Mouse (Mus musculus) neural tube, embryonic 13.5 days (tissue): ENCODE measurements around the gene Hnrnpk. TPM values are rescaled to one million over a fixed set of nuclear protein-coding genes. Genes with fewer than 3 reads are reported as not detected.

Experiments
- ATAC-seq: fragments of 200-750 bp; cut with Nextera tagmentation; 2 replicates; pipeline ENCODE4 v1.8.0; 2017; ENCODE audit warnings: low read depth, mild to moderate bottlenecking, moderate TSS enrichment, moderate library complexity
- H3K27ac ChIP-seq: fragments of 300-500 bp; sonication (generic); replicated peaks from 2 replicates; pipeline ENCODE4 v1.5.1; 2015; ENCODE audit warnings: moderate library complexity, mild to moderate bottlenecking, inconsistent platforms
- H3K27me3 ChIP-seq: fragments of 300-500 bp; sonication (generic); 2 replicates; pipeline ENCODE4 v1.6.1; 2015; ENCODE audit warnings: mild to moderate bottlenecking, inconsistent platforms
- H3K36me3 ChIP-seq: fragments of 300-500 bp; sonication (generic); 2 replicates; pipeline ENCODE4 v1.6.1; 2015; ENCODE audit warnings: mild to moderate bottlenecking, inconsistent platforms
- H3K4me1 ChIP-seq: fragments of 300-500 bp; sonication (generic); replicated peaks from 2 replicates; pipeline ENCODE4 v1.6.1; 2015; ENCODE audit warnings: inconsistent platforms
- H3K4me2 ChIP-seq: fragments of 300-500 bp; sonication (generic); 2 replicates; pipeline ENCODE4 v1.6.1; 2015; ENCODE audit warnings: inconsistent platforms, mild to moderate bottlenecking, moderate library complexity
- H3K4me3 ChIP-seq: fragments of 300-500 bp; sonication (generic); 2 replicates; pipeline ENCODE4 v1.5.1; 2015; ENCODE audit warnings: mild to moderate bottlenecking, inconsistent platforms
- H3K9ac ChIP-seq: fragments of 300-500 bp; sonication (generic); 2 replicates; pipeline ENCODE4 v1.6.1; 2015; ENCODE audit warnings: moderate library complexity, mild to moderate bottlenecking, inconsistent platforms
- H3K9me3 ChIP-seq: fragments of 300-500 bp; sonication (generic); 2 replicates; pipeline ENCODE4 v1.6.1; 2016; ENCODE audit warnings: inconsistent platforms
- WGBS: fragments of 180-500 bp; shearing (Covaris S2); methylation state at CpG from one replicate; pipeline ENCODE4 v1.1.7; 2015; 5-methylcytosine and 5-hydroxymethylcytosine counted together
- microRNA counts: library from miRNA; unstranded; fragments of <30 nt; microRNA quantifications from one replicate; lab custom pipeline; 2016
- microRNA-seq: library from miRNA; unstranded; fragments of <30 nt; microRNA quantifications from one replicate; pipeline ENCODE4, GENCODE M21; 2016
- polyA plus RNA-seq: library from polyadenylated mRNA; unstranded; fragments of >200 nt; fragmentation: Nextera tagmentation; extraction: Ambion mirVana; gene quantifications from 2 replicates; pipeline ENCODE4 v1.2.1, GENCODE M21; 2015

The Hnrnpk gene
- polyA plus RNA-seq, 1 experiment from 2014 or later: 1,581 TPM

GRCm38 (mm10) chr13:58358629-58359303, 44.4 kb downstream of the Hnrnpk start, which contains the start of gene Kif27:
TSS of gene Kif27 (minus strand) at chr13:58359122.
- Histone ChIP-seq H3K27me3 (peaks cover 10% of the 10 kb centered on the region), H3K4me3 (peak within 1 kb of the TSS; percentile 69), H3K27ac (peak within 1 kb of the TSS; percentile 42; the same call in 1 of the 2 replicates), H3K9me3 (no peaks in the 10 kb centered on the region), H3K4me1 (0 out of 2 replicates have a peak, but pooled peaks cover 8% of the 10 kb centered on the region), H3K9ac (peak within 1 kb of the TSS; percentile 75), H3K36me3 (no peaks in the 10 kb centered on the region), H3K4me2 (peak within 1 kb of the TSS; percentile 93)
- ATAC-seq: peak; percentile 97
- under 1% methylated on average over 56 of the region's 85 CpGs for WGBS

DNA sequence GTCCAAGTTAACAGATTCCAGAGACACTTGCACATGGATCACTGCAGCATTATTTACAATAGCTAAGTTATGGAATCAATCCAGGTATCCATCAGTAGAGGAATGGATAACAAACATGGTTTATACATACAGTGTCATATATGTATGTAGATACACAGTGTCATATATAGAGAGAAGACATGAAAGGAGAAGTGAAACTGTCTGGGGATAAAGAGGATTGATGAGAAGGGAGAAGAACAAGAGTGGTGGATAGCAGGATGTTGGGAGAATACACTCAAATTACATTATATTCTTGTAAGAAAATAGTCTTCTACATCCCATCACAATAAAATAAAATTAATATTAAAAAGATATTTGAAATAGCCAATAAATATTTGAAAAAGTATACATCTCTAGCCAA, 50.1 kb downstream of the Hnrnpk start:
- Histone ChIP-seq H3K4me1 (0 out of 2 replicates have a peak, but pooled peaks cover 3% of the 10 kb centered on the region), H3K27me3 (peaks cover 10% of the 10 kb centered on the region), H3K9me3 (no peaks in the 10 kb centered on the region), H3K27ac (no peak overlapping the region), H3K9ac (no peak overlapping the region), H3K36me3 (no peaks in the 10 kb centered on the region), H3K4me2 (no peak overlapping the region), H3K4me3 (no peak overlapping the region)
- ATAC-seq: no peak

GRCm38 (mm10) chr13:58350606-58351005, 52.5 kb downstream of the Hnrnpk start:
- H3K36me3 ChIP-seq: no peaks in the 10 kb centered on the region
- no peak for ATAC-seq
- WGBS: 76% methylated on average over 4 of the region's 4 CpGs
- no peaks in the 10 kb centered on the region for H3K4me1 ChIP-seq
- H3K4me2 ChIP-seq: no peak overlapping the region
- no peaks in the 10 kb centered on the region for H3K27me3 ChIP-seq
- H3K9ac ChIP-seq: no peak overlapping the region
- H3K27ac ChIP-seq: no peak overlapping the region
- H3K9me3 ChIP-seq: no peaks in the 10 kb centered on the region
- H3K4me3 ChIP-seq: no peak overlapping the region

- WGBS: 84% methylated on average over 9 of the region's 9 CpGs
- H3K27me3 ChIP-seq: no peaks in the 10 kb centered on the region
- H3K36me3 ChIP-seq: no peaks in the 10 kb centered on the region
- H3K4me3 ChIP-seq: no peak overlapping the region
- no peak overlapping the region for H3K4me2 ChIP-seq
- no peak overlapping the region for H3K9ac ChIP-seq
- no peaks in the 10 kb centered on the region for H3K9me3 ChIP-seq
- ATAC-seq: no peak
- no peaks in the 10 kb centered on the region for H3K4me1 ChIP-seq
- no peak overlapping the region for H3K27ac ChIP-seq
Measured at GRCm38 (mm10) chr13:58344505-58344904, 58.6 kb downstream of the Hnrnpk start.

MicroRNAs encoded within 50 kb of the gene (microRNA counts, 519-probe panel; counts per million panel counts)
- microRNA mmu-miR-7a (lab: Ali Mortazavi, UCI): 3,573 counts per million, percentile 50 among the panel's probes with 10 or more counts

Small RNA genes lying within 50 kb of the gene (microRNA-seq; reads per million reads assigned to microRNA genes)
- 240 reads per million, percentile 66 among the genes with 10 or more reads in this experiment for gene Mir7-1

Other genes starting within 250 kb of the Hnrnpk start
- gene Idnk, start 245.7 kb downstream of the Hnrnpk start, polyA plus RNA-seq: 76.8 and 80.8 TPM in 2 replicates
- 142 and 154 TPM in 2 replicates for gene Ubqln1, start 187.7 kb downstream of the Hnrnpk start, polyA plus RNA-seq
- gene Gkap1, start 127.6 kb downstream of the Hnrnpk start, polyA plus RNA-seq: 29.5 and 29.7 TPM in 2 replicates
- gene Kif27, start 44.2 kb downstream of the Hnrnpk start, polyA plus RNA-seq: 1.2 and 1.3 TPM in 2 replicates
- 24.8 and 26.4 TPM in 2 replicates for gene 2210016F16Rik, start 18.1 kb downstream of the Hnrnpk start, polyA plus RNA-seq
- gene Rmi1, start 1.1 kb downstream of the Hnrnpk start, polyA plus RNA-seq: 23.1 and 23.6 TPM in 2 replicates
- 0.04 TPM in 1 of 2 replicates, not detected in the other for gene Slc28a3, start 207.5 kb upstream of the Hnrnpk start, polyA plus RNA-seq